Mouse (Mus musculus) liver, postnatal 0 days (tissue): ENCODE data around the gene Pip4k2c.

Experiments used
- CTCF ChIP-seq: sonication (generic); IDR thresholded peaks from 2 replicates; pipeline ENCODE4 v1.5.1; 2016; ENCODE audit warnings: antibody characterized with exemption, low read depth
- EP300 ChIP-seq: IDR thresholded peaks from 2 replicates; pipeline ENCODE4 v1.6.1; 2016; ENCODE audit warnings: antibody characterized with exemption, low read depth, mild to moderate bottlenecking

GRCm38 (mm10) chr10:127236541-127236940, 25.2 kb upstream of the Pip4k2c start:
- TF ChIP-seq EP300 (no peak), CTCF (no peak)
